Mouse (Mus musculus): Measurements from ENCODE around the gene Pcnx2. TPM values are rescaled to one million over a fixed set of nuclear protein-coding genes. Genes with fewer than 3 reads are reported as not detected.

The Pcnx2 gene
- total RNA-seq (2021) = 1 to 10 TPM in 1 of 2 experiments, under 1 TPM in 1; 0.90 to 1.1 TPM
- long read RNA-seq, experiment 1 = 0 reads
- long read RNA-seq, experiment 2, partial matches to known transcripts = 1 of 1 reads
- long read RNA-seq, experiment 2, other reads (novel, unspliced or antisense) = 0 of 1 reads

DNA sequence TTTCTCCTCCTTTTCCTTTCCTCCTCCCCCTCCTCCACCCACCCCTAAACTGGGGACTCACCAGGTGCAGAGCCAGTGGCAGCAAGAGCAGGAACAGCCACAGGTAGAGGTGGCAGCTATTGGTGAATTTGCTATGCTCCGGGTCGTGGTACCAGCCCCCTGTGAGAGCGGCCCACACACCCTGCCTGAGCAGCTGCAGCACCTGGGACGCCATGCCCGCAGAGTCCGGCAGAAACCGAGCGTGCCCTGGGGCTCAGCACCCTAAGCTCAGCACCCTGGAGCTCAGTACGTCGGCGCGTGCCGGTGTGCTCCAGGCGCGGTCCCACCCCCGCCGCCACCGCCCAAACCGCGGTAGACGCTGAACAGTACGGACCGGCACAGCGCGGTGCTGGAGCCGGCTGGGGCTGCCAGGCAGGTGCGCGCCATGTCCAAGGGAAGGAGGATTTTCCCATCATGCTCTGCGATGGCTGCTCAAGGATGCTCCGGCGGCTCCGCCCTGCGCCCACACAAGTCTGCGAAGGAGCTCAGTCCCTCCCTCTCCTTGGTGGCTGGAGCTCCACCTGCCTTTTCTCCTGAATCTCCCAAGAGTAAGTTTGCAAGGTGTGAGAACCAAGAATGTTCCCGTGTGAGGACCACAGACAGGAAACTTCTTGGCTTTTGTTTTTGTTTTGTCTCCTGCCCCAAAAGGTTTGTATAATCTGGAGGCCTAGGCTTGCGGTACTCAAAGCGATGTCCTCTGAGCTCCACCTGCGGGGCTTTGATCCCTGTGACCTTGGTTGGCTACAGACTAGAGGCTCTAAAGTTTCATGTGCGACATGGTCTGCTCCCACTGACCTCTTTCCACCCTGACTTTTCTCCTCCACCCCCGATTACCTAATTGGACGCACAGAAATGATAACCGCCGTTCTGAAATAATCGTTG is at the start of gene Pcnx2:
TSS of gene Pcnx2 (minus strand) at position 450 of the 921 bp plus-strand sequence.
- DNase-seq (ENCODE audit: low spot score in 2 of 2) = no peak

DNA sequence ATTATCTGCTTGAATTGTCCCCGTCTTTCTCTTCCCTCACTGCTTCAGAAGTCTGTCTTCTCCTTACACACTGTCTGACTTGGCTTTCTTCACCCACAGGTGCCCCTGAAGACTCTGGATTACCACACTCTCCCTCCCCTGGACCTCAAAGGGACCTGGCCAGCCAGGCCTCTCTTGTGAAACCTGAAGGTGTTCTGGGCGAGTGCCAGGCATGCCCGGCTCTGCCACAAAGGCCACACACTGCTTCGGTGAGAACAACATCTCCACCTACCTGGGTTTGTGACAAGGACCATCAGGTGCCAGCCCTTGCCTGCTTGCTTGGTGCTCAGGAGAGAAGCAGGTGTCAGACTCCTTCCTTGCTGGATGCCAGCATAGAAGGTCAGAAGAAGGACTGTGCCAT is 46.4 kb upstream of the Pcnx2 start:
- no peak for DNase-seq (ENCODE audit: low spot score in 2 of 2)

DNA sequence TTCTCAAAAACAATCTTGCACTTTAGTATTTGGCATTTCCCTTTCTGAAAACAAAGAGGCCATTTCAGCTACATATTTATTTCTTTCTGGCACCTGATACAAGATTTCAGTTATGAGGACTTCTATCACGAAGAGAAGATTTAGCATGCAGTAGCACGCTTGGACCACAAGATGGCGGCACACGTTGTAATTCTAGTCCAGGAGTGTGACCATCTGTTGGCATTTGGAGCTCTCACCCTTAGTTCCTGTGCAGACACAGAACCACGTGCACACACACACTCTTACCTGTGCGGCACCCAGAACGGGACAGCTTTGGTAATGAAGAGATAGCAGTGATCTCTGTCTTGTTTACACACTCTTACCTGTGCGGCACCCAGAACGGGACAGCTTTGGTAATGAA is 37.5 kb upstream of the Pcnx2 start:
- DNase-seq (ENCODE audit: low spot score in 2 of 2) = peak in 1 of 2 experiments; percentile 34

DNA sequence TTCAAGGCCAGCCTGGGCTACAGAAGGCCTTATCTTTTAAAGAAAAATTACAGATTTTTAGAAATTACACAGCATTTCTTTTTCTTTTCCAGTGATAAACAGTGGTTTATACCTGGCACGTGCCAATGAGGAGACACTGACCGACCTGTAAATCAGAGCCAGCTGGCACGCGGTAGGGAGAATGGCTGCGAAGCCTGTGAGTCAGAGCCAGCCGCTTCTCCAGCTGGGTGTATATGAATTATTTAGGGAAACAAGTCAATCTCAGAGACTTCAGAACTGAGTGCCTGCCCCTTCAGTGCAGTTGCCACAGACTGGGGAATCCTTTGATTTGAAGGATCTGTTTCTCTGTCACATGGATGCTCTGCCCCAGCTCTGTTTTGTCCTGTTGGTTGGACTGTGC is 33.7 kb upstream of the Pcnx2 start:
- DNase-seq (ENCODE audit: low spot score in 2 of 2) = no peak

DNA sequence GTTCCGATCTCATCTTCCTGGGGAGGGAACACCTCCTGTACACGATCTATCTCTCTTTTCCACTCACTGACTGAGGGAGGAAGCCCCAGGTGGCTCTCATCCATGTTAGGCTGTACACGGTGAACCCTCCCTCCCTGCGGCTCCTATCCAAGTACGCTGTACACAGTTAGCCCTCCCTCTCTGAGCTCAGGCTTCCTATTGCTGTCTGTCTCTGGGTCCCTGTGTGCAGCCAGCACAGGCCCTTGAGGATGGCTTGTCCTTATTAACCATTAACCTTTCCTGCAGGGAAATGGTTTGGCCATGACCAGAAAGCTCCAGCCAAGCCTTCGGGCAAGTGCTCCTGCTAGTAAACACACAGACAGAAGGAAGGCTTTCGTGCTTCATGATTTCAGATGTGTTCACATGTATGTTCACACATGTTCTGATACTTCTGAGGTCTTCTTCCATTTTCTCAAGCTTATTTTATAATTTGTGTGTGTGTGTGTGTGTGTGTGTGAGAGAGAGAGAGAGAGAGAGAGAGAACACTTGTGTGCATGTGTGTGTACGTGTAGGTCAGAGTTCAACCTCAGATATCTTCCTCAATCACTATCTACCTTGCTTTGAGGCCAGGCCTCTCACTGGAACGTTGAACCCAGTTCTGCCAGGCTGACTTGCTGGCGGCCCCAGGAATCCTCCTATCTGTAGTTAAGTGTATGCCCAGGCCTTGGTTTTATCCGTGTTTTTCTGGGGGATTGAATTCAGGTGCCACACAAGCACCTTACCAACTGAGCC is 32.3 kb upstream of the Pcnx2 start:
- DNase-seq (ENCODE audit: low spot score in 2 of 2) = no peak

DNA sequence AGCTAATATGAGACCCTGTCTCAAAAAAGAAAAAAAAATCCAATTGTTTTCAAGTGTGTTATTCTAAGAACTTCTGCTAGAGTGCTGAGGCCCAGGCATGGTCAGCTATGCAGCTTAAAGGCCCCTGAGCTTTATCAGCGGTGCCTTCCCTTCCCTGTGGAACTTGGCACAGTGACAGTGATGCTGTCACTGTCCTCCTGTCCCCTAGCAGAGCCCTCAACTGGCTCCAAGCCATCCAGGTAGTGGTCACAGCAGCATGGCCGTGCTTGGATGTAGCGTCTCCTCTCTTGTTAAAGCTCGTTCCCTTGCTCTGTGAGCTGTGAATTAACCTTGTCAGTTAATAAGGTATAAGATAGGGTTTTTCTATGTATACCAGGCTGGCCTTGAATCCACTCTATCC is 28.5 kb upstream of the Pcnx2 start:
- DNase-seq (ENCODE audit: low spot score in 2 of 2) = no peak

DNA sequence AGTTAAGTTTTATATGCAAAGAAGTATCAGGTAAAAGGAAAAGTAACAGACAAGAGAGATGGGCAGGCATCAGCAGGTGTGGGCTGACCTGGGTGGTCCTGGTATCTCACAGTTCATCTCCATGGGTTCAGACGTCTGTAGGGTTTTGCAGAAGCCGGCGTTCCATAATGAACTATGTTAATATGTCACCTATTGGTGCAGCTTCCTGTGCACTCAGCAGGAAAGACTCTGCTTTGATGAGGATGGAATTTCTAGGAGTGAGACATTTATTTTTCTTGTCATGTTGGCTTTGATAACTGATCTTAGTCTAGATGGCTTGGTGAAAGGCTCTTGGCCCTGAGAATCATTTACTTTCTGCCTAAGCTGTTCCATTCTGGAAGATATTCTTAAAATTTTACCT is 24.2 kb upstream of the Pcnx2 start:
- no peak for DNase-seq (ENCODE audit: low spot score in 2 of 2)

DNA sequence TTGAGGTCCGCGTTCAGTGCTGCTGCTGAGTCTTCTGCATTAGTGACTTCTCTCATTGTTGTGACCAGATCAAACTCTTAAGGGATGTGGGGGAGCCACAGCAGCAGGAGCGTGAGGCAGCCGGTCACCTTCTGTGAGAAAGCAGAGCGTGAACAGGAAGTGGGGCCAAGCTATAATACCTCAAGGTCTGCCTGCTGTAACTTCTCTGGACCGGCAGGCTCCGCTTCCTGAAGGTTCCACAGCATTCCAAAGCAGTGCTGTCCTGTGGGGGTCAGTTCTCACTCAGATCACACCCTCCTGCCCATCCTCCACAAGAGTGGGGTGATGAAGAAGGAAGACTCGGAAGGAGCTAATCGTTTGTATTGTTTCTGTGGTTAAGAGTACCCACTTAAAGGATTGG is 22.6 kb upstream of the Pcnx2 start:
- no peak for DNase-seq (ENCODE audit: low spot score in 2 of 2)

DNA sequence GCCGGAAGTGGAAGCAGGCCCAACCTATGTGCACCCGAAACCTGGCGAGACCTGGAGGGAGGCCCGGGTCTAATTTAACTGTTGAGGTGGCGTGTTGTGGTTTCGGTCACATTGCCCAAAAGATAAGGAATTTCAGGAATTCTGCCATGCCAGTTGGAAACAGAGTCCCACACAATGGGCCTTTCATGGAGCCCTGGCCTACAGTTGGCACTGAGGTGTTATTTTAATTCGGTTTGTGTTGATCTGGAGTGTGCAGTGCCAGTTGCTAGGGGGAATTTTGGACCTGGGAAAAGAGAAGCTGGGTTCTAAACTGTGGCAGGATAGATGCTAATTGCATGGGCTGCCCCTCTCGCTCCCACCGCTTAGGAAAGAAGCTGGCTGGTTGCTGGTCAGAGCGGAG is 22.2 kb upstream of the Pcnx2 start:
- DNase-seq (ENCODE audit: low spot score in 2 of 2) = no peak

DNA sequence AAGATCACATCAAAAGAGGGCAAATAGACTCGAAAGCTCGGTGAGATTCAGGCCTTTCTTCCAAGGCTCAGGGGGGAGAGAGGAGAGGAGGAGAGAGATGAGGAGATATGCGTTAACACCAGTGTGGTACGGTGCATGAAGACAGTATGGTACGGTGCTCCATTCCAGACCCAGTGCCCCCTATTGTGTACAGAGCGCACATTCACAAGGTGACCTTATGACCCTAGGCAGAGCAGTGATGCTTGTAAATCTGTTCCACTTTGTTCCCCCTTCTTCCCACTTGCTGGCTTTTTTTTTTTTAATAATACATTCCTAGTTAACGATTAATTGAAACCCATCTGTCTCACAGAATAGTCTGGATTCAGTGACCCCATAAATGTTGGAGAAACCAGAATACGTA is 21.4 kb upstream of the Pcnx2 start:
- no peak for DNase-seq (ENCODE audit: low spot score in 2 of 2)

DNA sequence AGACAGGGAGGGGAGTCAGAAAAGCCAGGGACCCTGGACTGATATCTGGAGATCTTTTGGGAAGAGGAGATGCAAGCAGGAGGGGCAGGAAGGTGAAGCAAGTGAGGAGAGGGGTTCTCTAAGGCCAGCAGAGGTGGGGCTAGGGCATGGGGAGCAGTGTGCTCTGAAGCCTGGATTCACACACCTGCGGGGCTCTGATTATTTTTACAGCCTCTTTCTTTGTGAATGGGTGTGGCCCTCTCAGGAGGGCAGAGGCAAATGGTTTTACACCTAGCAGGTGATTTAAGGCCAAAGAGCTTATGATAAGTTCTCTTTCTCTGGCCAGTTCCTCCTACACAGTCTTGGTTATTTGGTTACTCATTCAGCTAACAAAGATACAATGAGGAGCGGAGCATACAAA is 20.6 kb upstream of the Pcnx2 start:
- DNase-seq (ENCODE audit: low spot score in 2 of 2) = no peak

DNA sequence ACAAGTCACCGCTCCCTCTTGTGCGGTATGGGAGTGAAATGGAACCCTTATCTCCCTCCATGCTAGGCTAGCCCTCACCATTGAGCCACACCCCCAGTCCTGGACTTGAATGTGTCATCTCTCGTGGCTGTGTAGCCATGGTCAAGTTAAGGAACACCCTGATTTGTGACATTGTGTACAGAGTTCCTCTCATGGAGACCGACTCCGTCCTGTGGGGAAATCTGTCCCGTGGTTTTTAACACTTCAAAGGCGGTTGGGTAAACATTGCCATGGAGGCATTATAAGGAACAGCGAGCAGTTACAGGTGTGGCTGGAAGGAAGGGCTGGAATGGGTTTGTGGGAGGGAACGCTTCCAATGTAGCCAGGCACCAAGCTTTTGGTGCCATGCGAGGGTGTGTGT is 18.9 kb upstream of the Pcnx2 start:
- DNase-seq (ENCODE audit: low spot score in 2 of 2) = no peak

DNA sequence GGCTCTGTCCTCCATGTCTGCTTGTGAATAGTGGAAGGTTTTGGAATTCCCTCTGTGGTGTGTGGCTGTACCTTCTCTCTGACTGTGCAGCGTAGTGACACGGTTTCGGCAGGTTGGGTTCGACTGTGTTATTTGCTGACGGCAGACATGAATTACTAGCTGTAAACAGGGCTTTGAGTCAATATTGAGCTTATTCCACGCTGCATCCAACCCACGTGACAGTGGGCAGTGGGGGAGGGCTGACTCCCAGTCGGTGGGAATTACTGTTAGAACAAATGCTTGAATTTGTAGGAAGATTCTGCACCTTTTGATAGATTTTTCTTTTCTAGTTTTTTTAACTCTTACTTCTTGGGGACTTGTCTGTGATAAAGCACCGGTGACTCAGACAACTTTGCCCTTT is 16.3 kb upstream of the Pcnx2 start:
- no peak for DNase-seq (ENCODE audit: low spot score in 2 of 2)

DNA sequence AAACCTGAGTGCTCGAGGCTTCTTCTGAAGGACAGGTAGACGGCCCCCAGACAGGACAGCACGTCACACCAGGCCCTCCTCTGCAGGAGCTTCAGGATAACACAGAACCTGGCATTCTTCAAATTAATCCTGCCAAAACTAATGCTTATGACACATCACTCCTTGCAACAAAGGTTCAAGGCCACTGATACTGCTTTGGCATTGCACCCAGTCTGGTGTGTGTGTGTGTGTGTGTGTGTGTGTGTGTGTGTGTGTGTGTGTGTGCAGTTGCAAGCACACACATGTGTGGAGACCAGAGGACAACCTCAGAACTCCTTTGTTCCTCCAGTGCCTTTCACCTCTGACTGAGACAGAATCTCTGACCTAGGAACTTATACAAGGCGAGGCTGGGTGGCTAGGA is 15.1 kb upstream of the Pcnx2 start:
- no peak for DNase-seq (ENCODE audit: low spot score in 2 of 2)

DNA sequence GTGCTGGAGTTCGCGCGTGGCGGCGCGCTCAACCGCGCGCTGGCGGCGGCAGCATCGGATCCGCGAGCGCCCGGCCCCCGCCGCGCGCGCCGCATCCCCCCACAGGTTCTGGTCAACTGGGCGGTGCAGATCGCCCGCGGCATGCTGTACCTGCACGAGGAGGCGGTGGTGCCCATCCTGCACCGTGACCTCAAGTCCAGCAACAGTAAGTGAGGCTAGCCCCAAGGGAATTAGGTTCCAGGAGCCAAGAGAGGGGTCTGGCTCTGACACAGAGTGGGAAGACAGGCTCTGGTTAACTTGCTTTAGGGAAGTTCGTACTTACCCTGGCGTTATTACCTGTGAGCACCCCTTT is 13.1 kb upstream of the Pcnx2 start:
- no peak for DNase-seq (ENCODE audit: low spot score in 2 of 2)

DNA sequence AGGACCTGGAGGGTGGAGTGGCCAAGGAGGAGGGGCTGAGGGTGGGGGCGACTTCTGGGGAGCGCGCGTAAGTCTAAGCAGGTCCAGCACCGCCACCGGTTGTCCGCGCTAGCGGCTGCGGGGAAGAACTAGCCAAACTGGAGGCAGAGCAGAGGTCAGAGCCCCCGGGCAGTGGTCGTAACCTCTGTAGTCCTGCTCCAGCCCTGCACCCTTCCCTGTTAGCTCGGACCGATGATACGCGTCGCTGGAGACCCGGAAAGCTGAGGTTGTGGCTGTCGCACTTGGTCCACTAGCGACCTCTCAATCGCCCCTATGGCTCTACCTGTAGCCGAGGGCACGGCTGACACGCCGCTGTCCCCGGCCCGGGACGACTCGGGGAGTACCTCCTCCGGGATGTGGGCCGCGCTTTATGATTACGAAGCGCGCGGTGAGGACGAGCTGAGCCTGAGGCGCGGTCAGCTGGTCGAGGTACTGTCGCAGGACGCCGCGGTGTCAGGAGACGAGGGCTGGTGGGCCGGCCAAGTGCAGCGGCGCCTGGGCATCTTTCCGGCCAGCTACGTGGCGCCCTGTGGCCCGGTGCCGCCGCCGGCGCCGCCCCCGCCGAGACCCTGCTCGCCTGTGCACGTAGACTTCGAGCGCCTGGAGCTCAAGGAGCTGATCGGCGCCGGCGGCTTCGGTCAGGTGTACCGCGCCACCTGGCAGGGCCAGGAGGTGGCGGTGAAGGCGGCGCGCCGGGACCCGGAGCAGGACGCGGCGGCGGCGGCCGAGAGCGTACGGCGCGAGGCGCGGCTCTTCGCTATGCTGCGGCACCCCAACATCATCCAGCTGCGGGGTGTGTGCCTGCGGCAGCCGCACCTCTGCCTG is 12.5 kb upstream of the Pcnx2 start, which contains the start of gene Map3k21:
TSS of gene Map3k21 (plus strand) at position 86 of the 864 bp plus-strand sequence.
- no peak for DNase-seq (ENCODE audit: low spot score in 2 of 2)

DNA sequence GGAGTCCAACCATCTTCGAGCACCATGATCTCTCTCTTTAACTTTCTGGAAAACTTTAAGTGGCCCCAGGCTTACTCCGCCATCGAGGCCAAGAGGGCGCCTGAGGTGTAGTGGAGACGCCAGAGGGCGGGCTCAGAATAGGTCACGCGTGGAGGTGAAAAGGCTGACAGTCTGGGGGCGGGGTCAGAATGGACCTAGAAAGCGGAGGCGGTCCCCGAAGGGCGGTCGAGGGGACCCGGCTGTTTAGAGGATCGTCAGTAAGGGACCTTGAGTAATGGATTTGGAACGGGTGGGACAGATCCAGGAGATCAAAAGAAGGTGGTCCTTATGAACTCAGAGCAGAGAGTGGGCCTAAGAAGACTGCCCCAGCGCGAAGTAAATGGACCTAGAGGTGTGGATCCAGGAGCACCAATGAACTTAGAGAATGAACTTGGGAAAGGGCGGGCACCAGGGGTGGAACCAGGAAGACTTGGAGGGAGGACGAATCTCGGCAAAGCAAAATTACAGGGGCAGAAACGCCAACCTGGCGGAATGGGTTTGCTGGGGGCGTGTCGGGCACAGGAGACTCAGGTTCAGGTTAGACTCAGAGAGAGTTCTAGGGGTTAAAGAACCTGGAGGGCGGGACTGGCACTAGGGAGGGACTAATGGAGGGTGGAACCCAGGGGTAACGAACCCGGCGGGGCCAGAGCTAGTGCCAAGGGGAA is 11.7 kb upstream of the Pcnx2 start:
- DNase-seq (ENCODE audit: low spot score in 2 of 2) = peak in 1 of 2 experiments; percentile 44

DNA sequence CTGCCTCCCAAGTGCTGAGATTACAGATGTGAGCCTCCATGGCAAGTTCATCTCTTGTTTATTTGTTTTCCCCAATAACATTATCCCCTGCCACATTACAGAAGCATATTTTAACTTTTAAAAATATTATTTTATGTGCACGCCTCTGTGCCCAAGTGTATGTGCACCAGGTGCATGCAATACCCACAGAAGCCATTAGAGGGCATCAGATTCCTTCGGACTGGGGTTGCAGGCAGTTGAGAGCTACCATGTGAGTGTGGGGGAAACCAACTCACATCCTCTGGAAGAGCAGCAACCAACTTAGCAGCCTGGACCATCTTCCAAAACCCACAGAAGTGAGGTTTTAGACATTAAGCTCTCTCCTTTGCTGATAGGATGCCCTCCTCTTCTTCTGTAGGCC is 9.2 kb upstream of the Pcnx2 start:
- DNase-seq (ENCODE audit: low spot score in 2 of 2) = no peak

DNA sequence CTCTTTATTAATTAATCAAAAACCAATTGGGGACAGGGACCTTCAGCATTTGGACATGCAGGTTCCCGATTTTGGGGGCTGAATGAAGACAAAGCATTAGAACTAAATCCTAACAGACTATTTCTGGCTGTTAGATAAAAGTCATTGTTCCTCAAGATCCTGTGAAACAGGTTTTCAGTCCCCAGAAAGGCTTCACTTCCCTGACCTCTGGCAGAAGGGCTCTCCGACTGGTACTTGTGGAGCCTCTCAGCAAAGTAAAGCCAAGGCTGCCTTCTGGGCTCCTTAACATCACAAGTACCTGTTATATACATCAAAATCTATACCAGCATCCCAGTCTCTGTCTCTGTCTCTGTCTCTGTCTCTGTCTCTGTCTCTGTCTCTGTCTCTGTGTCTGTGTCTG is 7.2 kb upstream of the Pcnx2 start:
- DNase-seq (ENCODE audit: low spot score in 2 of 2) = no peak

DNA sequence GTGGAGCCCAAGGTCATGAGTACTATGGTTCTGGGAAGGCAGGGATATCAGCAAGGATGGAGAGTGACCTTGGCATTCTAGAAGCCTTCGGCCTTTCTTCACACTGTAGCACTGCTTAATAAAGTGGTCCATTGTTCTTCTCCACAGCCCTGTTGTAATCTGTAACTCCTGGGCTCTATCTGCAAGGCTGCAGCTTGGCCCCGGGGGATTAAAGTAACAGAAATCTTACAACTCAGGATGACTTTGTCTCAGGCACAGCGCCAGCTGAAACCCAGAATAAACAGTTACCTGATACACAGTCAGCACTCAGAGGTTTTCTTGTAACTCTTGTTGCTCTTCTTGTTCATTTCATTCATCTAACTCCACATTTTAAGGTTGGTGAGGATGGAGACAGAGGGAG is 4.4 kb upstream of the Pcnx2 start:
- DNase-seq (ENCODE audit: low spot score in 2 of 2) = no peak

DNA sequence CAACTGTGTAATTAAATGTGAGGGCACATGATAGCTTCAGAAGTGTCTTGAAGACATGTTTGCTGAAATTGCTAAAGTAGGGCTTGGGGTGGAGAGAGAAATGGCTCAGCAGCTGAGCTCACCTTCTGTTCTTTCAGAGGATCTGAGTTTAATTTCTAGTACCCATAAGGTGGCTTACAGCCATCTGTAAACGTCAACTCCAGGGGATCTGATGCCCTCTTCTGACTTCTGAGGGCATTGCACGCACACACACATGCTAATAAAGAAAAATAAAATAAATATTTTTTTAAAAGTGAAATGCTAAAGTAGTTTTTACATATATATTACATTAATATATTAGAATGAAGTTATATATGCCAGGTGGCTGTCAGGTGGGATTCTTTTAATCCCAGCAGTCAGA is 3.0 kb upstream of the Pcnx2 start:
- DNase-seq (ENCODE audit: low spot score in 2 of 2) = no peak

Data from adrenal gland, postnatal 4 days (tissue).